Mouse (Mus musculus) layer of hippocampus, postnatal 14 days (tissue): ENCODE measurements around the gene Creb3l4. TPM values are rescaled to one million over a fixed set of nuclear protein-coding genes. Genes with fewer than 3 reads are reported as not detected.
"Not testable (repeated sequence)": the region's sequence is repeated elsewhere in the genome, so short reads cannot be mapped to it uniquely, and the experiment has no call there.

Experiments used
- DNase-seq, 2 experiments: peaks; one replicate each; pipeline ENCODE4 v3.0.0; 2021 to 2022; ENCODE audit warnings: low spot score in 2 of 2, mixed read lengths in 1 of 2
- total RNA-seq, 2 experiments: library from RNA; stranded (reverse); gene quantifications; 2 replicates each; pipeline ENCODE4 v1.2.3; 2021

The Creb3l4 gene
- total RNA-seq, 2 experiments from 2014 or later, result not detected

DNA sequence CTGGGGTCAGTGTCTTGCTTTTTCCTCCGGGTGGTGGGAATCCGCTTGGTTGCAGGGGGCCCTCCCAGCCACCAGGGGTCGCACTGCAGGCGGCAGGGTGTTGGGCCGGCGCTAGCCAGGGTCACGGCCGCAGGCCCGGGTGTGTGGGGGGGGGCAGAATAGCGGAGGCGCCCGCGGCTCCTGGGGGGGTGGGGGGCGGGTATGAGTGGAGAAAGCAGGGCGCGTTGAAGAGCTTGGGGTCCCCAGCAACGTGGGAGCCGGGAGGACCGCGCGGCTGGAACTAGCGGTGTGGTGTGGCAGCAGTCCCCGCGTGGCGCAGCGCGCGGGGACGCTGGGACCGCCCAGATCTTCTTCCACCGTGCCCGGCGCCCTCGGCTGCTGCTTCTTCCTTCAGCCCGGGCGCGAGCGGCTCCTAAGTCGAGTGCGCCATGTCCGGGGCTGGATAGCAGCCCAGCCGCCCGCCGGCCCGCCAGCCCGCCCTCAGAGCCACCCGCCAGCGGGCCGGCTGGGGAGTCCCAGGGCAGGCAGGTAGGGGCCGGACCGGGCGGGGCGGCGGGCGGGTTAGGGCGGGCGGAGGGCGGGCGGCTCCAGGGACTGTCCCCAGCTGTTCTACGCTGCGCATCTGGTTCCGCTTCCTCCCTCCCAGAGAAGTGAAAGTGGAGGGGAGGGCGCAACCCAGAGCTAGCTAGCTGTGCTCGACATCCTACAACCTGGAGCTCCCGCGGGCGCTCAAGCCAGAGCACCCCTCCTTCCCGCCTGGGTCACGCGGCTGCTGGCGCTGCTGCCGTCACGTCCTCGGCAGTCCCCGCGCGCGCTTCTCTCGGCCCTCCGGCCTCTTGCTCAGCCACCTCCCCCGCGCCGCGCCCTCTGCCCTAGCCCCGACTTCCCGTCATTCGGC, 22.0 kb upstream of the Creb3l4 start, which contains the start of gene Dennd4b:
TSS of gene Dennd4b (plus strand) at position 152 of the 898 bp plus-strand sequence.
- DNase-seq, result peak; percentile 86

DNA sequence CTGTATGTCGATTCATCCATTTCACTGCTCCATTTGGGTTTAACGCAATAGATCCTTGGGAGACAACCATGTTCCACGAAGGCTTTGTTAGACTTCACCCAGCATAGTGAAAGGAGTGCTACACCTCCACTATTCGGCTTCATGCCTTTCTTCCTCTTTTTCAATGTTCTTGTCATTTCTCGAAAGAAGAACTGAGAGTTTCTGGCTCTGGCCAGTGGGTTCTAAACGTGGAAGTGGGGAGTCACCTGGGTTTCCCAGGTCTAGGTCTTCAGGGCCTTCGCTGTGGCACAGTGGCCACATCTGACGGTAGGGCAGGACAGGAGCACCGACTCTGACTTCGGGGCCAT, 21.3 kb upstream of the Creb3l4 start:
- no peak for DNase-seq

DNA sequence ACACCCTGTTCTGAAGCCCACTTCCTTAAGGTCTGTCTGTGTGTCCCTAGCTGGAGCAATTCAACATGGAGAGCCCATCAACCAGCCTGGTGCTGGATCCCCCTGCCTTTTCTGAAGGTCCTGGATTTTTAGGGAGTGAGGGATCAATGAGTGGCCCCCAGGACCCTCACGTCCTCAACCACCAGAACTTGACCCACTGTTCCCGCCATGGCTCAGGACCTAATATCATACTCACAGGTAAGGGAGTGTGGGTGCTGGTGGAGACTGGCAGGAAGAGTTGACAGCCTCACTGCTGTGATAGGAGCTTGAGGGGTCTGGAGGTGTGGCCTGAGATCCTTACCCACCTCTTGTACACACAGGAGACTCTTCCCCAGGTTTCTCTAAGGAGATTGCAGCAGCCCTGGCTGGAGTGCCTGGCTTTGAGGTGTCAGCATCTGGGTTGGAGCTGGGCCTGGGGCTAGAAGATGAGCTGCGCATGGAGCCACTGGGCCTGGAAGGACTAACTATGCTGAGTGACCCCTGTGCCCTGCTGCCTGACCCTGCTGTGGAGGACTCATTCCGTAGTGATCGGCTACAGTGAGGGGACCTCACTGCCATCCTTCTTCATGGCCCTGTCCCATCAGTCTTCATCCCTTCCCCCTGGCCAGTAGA, 19.9 kb upstream of the Creb3l4 start:
- no peak for DNase-seq

DNA sequence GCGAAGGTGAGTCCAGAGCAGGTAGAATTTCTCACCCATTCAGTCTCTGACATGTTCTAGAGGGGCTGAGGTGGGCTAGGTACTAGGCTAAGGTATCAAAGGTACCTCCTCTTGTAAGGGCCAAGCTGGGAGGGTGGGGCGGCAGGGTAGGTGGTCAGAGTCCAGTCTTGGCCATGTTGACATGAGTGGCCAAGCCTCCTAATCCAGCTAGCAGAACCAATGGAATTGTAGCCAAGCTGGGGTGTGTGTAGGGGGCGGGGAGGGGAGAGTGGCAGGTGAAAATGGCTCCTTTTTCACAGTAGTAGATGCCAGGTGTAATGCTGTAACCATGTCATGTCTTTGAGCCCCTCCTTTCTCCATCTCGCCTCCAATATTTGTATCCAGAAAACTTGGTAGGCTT, 15.2 kb upstream of the Creb3l4 start:
- DNase-seq, result no peak

DNA sequence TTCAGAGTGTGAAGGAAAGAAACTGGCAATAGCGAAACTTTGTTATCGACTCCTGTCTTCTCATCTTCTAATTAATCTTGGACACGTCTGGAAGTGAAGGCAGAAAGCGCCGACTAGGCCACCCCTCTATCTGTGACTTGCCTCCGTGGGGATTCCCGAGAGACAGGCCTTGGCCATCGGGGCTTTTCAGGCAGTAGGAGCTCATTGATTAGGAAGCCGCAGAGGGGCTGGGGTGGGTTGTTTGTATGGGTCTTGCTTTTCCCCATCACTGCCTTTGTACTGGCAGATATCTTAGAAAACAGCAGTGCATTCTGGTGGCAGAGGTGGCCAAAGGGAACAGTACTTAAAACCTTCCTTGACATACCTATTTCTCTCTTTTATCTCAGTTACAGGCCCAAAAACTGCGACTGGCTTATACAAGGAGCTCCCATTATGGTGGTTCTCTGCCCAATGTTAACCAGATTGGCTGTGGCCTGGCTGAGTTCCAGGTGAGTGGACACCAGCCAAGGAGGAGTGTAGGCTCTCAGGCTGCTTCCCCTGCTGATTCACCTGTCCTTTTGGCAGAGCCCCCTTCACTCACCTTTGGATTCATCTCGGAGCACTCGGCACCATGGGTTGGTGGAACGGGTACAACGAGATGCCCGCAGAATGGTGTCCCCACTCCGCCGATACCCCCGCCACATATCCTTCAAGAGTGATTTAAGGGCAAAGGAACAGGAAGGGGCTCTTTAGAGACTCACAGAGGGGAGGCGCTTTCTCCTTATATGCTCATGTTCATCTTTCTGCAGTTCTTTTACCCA, 13.6 kb upstream of the Creb3l4 start:
- DNase-seq, result no peak

DNA sequence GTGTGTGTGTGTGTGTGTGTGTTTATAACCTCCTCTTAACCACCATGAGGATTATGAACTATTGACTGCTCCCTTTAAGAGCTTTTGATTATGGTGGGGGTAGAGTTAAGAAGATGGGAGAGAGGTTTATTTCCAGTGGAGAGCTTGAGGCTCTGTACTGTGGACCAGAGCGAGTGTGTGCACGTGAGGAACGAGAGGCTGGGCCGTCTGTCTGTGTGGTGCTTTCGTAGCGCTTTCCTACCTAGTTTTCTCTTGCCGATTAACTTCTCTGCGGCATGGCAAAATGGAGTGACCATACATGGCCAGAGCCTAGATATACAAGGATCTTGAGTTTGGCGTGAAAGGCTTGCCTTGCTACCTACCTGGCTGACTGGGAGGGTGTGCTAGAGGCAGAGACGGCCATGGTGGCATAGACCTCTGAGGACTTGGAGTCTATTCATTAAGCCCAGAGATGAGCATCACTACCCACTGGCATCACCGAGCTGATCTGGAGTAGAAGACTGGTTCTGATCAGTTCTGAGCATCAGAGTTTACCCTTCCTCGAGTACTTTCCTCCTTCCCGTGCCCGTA, 12.6 kb upstream of the Creb3l4 start:
- no peak for DNase-seq

DNA sequence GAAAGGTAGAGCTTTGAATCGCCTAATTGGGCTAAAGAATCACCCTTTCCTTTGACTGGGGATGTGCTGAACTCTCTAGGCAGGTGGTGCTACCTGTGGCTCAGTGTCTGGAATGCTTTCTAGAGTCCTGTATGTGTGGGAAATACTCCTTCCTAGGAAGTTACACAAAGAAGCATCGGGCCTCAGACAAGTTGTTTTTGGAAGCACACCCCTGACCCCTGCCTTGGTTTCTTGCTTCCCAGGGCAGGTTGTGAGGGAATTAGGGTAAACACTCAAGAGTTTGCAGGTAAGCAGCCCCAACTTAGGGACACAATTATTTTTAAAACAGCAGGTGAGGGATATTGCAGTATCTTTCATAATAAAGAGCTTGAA, 11.9 kb upstream of the Creb3l4 start:
- no peak for DNase-seq

DNA sequence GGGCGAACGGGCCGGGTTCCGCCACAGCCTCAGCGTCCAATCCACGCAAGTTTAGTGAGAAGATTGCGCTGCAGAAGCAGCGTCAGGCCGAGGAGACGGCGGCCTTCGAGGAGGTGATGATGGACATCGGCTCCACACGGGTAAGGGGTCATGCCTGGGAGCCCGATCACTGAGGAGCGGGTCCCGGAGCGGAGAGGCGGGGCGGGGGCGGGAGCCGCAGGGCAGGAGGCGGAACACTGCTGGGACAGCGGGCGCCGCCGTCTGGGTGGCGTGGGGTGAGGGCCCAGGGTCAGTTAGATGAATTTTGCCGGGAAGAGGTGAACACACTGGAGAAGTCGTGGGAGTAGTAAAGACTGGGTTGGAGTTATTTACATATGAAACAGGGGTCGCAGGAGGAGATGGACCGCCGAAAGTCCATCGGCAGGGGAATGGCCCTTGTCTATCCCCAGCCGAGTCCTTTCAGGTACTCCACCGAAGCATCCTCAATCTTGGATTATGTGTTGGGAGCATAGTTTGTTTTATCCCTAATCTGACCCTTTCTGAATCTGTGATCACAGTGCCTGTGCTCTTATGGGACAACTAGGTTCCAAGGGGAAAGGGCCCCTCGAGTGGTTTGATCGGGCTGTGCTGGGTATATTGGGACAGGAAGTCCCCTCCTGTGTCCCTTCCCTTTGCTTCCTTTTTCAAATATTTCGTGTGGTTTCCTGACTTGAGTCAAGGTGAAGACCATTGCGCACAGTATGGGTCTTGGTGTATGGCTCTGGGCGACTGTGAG, 11.3 kb upstream of the Creb3l4 start:
- no peak for DNase-seq

DNA sequence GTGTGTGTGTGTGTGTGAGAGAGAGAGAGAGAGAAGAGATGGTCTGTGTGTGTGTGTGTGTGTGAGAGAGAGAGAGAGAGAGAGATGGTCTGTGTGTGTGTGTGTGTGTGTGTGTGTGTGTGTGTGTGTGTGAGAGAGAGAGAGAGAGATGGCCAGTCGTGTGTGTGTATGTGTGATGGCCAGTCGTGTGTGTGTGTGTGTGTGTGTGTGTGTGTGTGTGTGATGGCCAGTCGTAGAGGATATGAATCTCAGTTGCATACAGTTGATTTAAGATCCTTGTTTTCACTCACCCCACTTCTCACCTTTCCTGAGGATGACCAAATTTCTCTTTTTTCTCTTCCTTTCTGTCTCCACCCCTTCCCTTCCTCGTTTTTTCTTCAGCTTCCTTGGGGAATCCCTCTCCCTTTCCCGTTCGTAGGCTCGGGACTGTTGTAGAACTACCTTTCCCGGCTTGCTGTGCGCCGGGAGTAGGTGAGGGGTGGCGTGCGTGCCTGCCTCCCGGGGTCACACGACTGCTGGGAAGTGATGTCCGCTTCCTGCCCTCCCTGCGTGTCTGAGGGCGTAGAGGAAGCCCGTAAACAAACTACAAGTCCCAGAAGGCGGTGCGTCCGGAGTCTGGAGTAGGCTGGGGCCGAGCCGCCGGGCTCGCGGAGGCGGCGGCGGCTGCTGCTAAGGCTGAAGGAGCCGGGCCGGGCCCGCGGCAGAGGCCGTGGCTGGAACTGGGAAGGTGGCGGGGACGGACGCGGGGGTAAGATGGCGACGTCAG, 10.5 kb upstream of the Creb3l4 start, which contains the start of gene Crtc2:
TSS of gene Crtc2 (plus strand) at position 511 of the 766 bp plus-strand sequence.
- DNase-seq, result peak; percentile 92 to 98

DNA sequence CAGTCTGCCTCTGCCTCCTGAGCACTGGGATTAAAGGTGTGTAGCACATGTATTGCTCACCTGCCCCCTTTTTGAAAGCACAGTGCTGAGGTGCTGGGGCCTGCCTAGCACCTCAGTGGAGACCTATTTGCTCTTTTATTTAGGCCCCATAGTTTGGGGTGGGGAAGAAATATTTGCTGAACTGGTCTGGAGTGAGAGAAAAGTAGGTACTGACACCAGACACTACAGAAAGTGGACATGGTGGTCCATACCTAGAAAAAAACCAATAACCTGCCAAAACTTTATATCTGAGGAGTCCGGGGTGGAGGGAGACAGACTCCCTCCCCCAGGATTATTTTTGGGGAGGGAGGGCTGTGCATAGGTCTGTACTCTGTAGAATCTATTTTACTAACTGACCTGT, 9.9 kb upstream of the Creb3l4 start:
- DNase-seq, result not testable (repeated sequence)

DNA sequence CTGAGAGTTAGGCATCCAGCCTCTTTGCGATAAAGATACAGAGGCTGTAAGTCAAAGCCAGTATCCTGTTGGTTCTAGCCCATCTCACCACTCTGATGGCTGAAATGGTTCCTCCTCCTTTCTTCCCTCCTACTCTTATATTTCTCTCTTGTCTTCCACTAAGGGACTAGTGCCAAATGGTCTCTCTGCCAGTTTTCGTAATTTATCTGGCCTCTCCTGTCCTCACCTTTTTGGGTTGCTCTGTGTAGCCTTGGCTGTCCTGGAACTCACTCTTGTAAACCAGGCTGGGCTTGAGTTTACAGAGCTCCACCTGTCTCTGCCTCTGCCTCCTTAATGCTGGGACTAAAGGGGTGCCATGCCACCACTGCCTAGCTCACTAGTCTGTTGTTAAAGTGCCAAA, 9.3 kb upstream of the Creb3l4 start:
- DNase-seq, result not testable (repeated sequence)

DNA sequence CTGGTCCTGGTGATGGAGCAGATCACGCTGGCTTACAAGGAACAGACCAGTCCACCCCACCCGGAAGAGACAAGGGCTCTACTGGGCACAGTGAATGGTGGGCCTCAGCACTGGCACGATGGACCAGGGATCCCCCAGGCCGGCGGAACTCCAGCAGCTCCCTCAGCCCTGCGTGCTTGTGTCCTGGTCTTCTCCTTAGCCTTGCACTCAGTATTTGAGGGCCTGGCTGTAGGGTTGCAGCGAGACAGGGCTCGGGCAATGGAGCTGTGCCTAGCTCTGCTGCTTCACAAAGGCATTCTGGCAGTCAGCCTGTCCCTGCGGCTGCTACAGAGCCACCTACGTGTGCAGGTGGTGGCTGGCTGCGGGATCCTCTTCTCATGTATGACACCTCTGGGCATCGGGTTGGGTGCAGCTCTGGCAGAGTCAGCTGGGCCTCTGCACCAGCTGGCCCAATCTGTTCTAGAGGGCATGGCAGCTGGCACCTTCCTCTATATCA, 8.5 kb upstream of the Creb3l4 start:
- not testable (repeated sequence) for DNase-seq

DNA sequence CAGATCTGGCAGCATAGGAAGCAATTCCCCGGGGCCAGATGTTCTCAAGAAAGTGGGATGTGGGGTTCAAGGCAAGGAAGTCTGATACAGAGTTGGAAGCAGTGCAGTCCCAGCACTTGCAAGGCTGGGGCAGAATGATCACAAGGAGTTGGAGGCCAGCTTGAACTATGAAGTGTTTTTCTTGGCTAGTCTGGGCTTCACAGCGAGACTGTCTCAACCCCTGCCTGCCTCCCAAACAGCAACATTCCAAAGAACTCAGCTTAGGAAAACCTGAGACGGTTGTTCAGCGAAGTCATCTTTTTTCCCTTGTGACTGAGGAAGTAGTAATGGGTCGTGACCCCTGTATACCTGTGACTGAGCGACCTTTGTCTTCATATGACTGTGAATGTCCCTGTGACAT, 7.5 kb upstream of the Creb3l4 start:
- DNase-seq, result no peak

DNA sequence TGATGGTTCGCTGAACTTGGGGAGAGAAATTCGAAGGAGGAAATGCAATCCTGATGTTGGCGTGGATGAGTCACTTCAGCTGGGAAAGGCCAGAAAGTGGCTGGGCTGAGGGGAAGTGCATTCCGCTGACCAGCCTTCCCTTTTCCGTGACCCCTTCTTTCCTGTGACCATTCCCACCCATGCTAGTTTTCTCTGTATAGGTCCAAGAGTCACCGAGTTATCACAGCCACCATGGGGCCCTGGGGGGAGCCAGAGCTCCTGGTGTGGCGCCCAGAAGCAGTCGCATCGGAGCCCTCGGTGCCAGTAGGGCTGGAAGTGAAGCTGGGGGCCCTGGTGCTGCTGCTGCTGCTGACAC, 5.4 kb upstream of the Creb3l4 start:
- DNase-seq, result no peak

DNA sequence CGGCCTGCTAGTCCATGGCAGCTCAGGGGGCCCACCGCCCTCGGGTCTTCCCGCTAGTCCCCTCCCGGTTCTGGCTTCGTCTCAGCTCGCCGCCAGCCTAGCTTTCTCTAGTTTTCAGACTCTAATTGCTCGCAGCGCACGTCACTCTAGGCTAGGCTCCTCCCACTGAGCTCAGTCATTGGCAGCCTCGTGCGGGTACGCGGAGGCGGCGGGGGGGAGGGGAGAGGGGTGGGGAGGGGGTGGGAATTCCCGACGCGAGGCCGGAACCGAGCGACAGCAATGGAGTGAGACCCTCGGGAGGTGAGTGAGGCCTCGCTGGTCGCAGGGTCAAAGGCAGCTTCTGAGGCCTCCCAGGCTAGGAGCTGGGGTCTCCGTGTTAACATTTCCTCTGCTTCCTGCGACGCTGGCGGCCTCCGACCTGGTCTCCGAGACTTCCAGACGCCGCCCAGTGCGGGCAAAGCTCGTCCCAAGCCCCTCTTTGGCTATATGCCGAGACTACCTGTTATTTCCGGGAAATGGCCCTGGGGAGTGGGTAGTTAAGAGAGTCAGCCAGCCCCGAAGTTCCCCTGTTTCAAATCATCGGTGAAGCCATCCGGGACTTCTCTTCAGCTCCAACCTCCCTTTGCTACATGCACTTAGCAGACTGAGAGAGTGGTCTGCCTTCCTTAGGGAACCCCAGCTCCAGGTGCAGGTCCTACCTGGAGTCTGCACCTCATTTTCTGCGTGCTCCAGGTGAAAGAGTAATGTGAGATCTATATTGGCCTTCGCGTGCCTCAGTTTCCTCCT, 4.8 kb upstream of the Creb3l4 start, which contains the start of gene Slc39a1:
TSS of gene Slc39a1 (plus strand) at position 213 of the 786 bp plus-strand sequence.
- DNase-seq, result peak; percentile 89 to 96

DNA sequence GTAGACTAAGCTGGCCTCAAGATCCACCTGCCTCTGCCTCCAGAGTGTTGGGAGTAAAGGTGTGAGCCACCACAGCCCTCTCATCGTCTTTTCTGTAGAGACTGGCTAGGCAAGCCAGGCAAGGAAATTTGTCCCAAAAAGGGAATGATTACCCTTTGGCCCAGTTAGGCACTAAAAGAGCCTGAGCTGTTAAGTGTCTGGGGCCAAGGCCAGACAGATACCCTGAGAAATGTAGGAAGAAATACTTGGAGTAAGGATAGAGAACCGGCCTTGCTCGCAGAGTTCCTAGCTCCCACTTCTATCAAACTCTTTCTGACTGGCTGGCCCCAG, 4.3 kb upstream of the Creb3l4 start:
- no peak for DNase-seq

DNA sequence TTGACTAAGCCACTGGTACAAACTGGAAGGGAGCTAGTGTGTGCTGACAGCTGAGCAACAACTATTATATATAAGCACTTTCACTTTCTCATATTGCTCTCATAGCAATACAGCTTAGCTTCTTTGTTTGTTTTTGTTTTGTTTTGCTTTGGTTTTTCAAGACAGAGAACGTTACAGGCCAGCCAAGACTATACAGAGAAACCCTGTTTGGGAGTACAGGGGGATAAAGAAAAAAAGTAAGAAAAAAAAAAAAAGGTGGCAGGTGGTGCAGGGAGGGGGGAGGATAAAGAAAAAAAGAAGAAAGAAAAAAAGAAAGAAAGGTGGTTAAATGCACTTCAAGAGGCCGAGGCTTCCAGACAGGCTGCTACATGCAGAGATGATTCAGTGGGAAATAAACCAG, 2.1 kb upstream of the Creb3l4 start:
- no peak for DNase-seq

DNA sequence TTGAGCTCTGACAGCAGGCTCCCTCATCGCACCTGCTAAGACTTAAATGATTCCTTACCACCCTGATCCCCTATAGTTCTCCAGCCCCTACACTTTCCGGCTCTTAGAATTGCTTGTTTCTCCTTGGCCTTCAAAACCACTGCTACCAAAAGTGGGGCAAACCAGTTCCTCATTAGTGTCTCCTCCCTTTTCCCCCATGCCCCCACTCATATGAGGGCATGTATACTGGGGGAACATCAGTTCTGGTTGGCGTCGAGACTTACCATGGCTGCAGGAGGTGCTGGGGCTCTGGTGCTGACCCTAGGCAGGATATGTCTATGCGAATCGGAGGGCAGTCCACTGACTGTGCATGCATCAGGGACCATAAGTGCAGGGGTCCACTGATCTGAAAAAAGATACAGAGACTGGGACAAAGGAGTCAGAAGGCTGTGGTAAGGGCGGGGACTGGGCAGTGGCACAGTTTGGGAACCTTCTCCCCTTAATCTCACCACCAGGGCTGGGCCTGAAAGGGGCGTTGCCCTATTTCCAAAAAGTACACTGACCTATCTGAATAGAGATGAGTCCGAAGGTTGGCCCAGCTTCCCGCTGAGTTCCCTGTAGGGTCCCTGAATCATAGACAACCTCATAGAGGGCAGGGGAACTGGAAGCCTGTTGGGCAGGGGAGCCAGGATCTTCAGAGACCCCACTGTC, 1.5 kb downstream of the Creb3l4 start:
- no peak for DNase-seq
